Mouse (Mus musculus): Measurements from ENCODE around the gene Atp1b3. TPM values are rescaled to one million over a fixed set of nuclear protein-coding genes. Genes with fewer than 3 reads are reported as not detected.

The Atp1b3 gene
- polyA plus RNA-seq, 1 experiment from 2014 or later: 186 TPM

- no peak for ATAC-seq (ENCODE audit: low FRiP score, low TSS enrichment)
- Histone ChIP-seq H3K9me3 (ENCODE audit: low read length) (no peaks in the 10 kb centered on the region), H3K4me3 (ENCODE audit: low read length) (no peak overlapping the region), H3K36me3 (ENCODE audit: insufficient read depth, low read length) (peaks cover 7% of the 10 kb centered on the region), H3K4me1 (ENCODE audit: insufficient read depth, low read length) (peaks cover under 1% of the 10 kb centered on the region; the same call in 1 of the 2 replicates), H3K27me3 (ENCODE audit: insufficient read depth, low read length) (no peaks in the 10 kb centered on the region), H3K4me2 (replicated peaks; ENCODE audit: low read depth, low read length) (no peak overlapping the region), H3K9ac (replicated peaks; ENCODE audit: low read length) (no peak overlapping the region), H3K27ac (ENCODE audit: low read length) (no peak overlapping the region)
- WGBS: 92% methylated on average over 5 of the region's 5 CpGs
Observed at GRCm38 (mm10) chr9:96348885-96349284, 15.4 kb downstream of the Atp1b3 start.

- H3K4me3 ChIP-seq (ENCODE audit: low read length): no peak overlapping the region
- H3K27me3 ChIP-seq (ENCODE audit: insufficient read depth, low read length): no peaks in the 10 kb centered on the region
- H3K36me3 ChIP-seq (ENCODE audit: insufficient read depth, low read length): peaks cover 24% of the 10 kb centered on the region
- WGBS: 97% methylated on average over 3 of the region's 3 CpGs
- H3K4me1 ChIP-seq (ENCODE audit: insufficient read depth, low read length): no peaks in the 10 kb centered on the region
- H3K9me3 ChIP-seq (ENCODE audit: low read length): no peaks in the 10 kb centered on the region
- H3K4me2 ChIP-seq (replicated peaks; ENCODE audit: low read depth, low read length): no peak overlapping the region
- no peak overlapping the region for H3K27ac ChIP-seq (ENCODE audit: low read length)
- no peak for ATAC-seq (ENCODE audit: low FRiP score, low TSS enrichment)
- no peak overlapping the region for H3K9ac ChIP-seq (replicated peaks; ENCODE audit: low read length)
Observed at GRCm38 (mm10) chr9:96345750-96346149, 18.5 kb downstream of the Atp1b3 start.

GRCm38 (mm10) chr9:96331146-96331545 lies 33.1 kb downstream of the Atp1b3 start:
- WGBS: 87% methylated on average over 5 of the region's 5 CpGs
- no peaks in the 10 kb centered on the region for H3K27me3 ChIP-seq (ENCODE audit: insufficient read depth, low read length)
- 0 out of 2 replicates have a peak, but pooled peaks cover 4% of the 10 kb centered on the region for H3K4me1 ChIP-seq (ENCODE audit: insufficient read depth, low read length)
- H3K9me3 ChIP-seq (ENCODE audit: low read length): no peaks in the 10 kb centered on the region
- no peak overlapping the region for H3K9ac ChIP-seq (replicated peaks; ENCODE audit: low read length)
- no peak overlapping the region for H3K27ac ChIP-seq (ENCODE audit: low read length)
- ATAC-seq (ENCODE audit: low FRiP score, low TSS enrichment): no peak
- H3K36me3 ChIP-seq (ENCODE audit: insufficient read depth, low read length): peaks cover 30% of the 10 kb centered on the region
- H3K4me2 ChIP-seq (replicated peaks; ENCODE audit: low read depth, low read length): no peak overlapping the region
- no peak overlapping the region for H3K4me3 ChIP-seq (ENCODE audit: low read length)

GRCm38 (mm10) chr9:96328226-96328625 lies 36.0 kb downstream of the Atp1b3 start:
- Histone ChIP-seq H3K4me2 (replicated peaks; ENCODE audit: low read depth, low read length) (no peak overlapping the region), H3K27me3 (ENCODE audit: insufficient read depth, low read length) (no peaks in the 10 kb centered on the region), H3K9me3 (ENCODE audit: low read length) (no peaks in the 10 kb centered on the region), H3K9ac (replicated peaks; ENCODE audit: low read length) (no peak overlapping the region), H3K4me1 (ENCODE audit: insufficient read depth, low read length) (peaks cover 8% of the 10 kb centered on the region; the same call in 1 of the 2 replicates), H3K27ac (ENCODE audit: low read length) (no peak overlapping the region), H3K36me3 (ENCODE audit: insufficient read depth, low read length) (peaks cover 17% of the 10 kb centered on the region; the same call in 1 of the 2 replicates), H3K4me3 (ENCODE audit: low read length) (no peak overlapping the region)
- ATAC-seq (ENCODE audit: low FRiP score, low TSS enrichment): no peak
- 81% methylated on average over 4 of the region's 4 CpGs for WGBS

GRCm38 (mm10) chr9:96326496-96326923 lies 37.7 kb downstream of the Atp1b3 start:
- Histone ChIP-seq H3K4me1 (ENCODE audit: insufficient read depth, low read length) (peaks cover 8% of the 10 kb centered on the region; the same call in 1 of the 2 replicates), H3K4me3 (ENCODE audit: low read length) (no peak overlapping the region), H3K27me3 (ENCODE audit: insufficient read depth, low read length) (no peaks in the 10 kb centered on the region), H3K27ac (ENCODE audit: low read length) (no peak overlapping the region), H3K9me3 (ENCODE audit: low read length) (no peaks in the 10 kb centered on the region), H3K36me3 (ENCODE audit: insufficient read depth, low read length) (0 out of 2 replicates have a peak, but pooled peaks cover 6% of the 10 kb centered on the region), H3K9ac (replicated peaks; ENCODE audit: low read length) (no peak overlapping the region), H3K4me2 (replicated peaks; ENCODE audit: low read depth, low read length) (no peak overlapping the region)
- ATAC-seq (ENCODE audit: low FRiP score, low TSS enrichment): no peak
- 66% methylated on average over 6 of the region's 6 CpGs for WGBS

GRCm38 (mm10) chr9:96324502-96324901 lies 39.7 kb downstream of the Atp1b3 start:
- Histone ChIP-seq H3K27ac (ENCODE audit: low read length) (no peak overlapping the region), H3K27me3 (ENCODE audit: insufficient read depth, low read length) (no peaks in the 10 kb centered on the region), H3K4me1 (ENCODE audit: insufficient read depth, low read length) (peaks cover 8% of the 10 kb centered on the region; the same call in 1 of the 2 replicates), H3K36me3 (ENCODE audit: insufficient read depth, low read length) (no peaks in the 10 kb centered on the region), H3K4me3 (ENCODE audit: low read length) (no peak overlapping the region), H3K9me3 (ENCODE audit: low read length) (no peaks in the 10 kb centered on the region), H3K9ac (replicated peaks; ENCODE audit: low read length) (no peak overlapping the region), H3K4me2 (replicated peaks; ENCODE audit: low read depth, low read length) (no peak overlapping the region)
- peak; percentile 73 for ATAC-seq (ENCODE audit: low FRiP score, low TSS enrichment)
- 60% methylated on average over 4 of the region's 4 CpGs for WGBS

- H3K9me3 ChIP-seq (ENCODE audit: low read length): no peaks in the 10 kb centered on the region
- H3K27me3 ChIP-seq (ENCODE audit: insufficient read depth, low read length): no peaks in the 10 kb centered on the region
- no peak overlapping the region for H3K4me3 ChIP-seq (ENCODE audit: low read length)
- WGBS: 90% methylated on average over 15 of the region's 15 CpGs
- H3K36me3 ChIP-seq (ENCODE audit: insufficient read depth, low read length): peaks cover 6% of the 10 kb centered on the region; the same call in 1 of the 2 replicates
- H3K9ac ChIP-seq (replicated peaks; ENCODE audit: low read length): no peak overlapping the region
- H3K4me2 ChIP-seq (replicated peaks; ENCODE audit: low read depth, low read length): no peak overlapping the region
- H3K4me1 ChIP-seq (ENCODE audit: insufficient read depth, low read length): peaks cover 8% of the 10 kb centered on the region; the same call in 1 of the 2 replicates
- no peak for ATAC-seq (ENCODE audit: low FRiP score, low TSS enrichment)
- no peak overlapping the region for H3K27ac ChIP-seq (ENCODE audit: low read length)
Observed at GRCm38 (mm10) chr9:96322411-96323152, 41.7 kb downstream of the Atp1b3 start.

GRCm38 (mm10) chr9:96320551-96320980 lies 43.7 kb downstream of the Atp1b3 start:
- Histone ChIP-seq H3K36me3 (ENCODE audit: insufficient read depth, low read length) (peaks cover 18% of the 10 kb centered on the region), H3K4me1 (ENCODE audit: insufficient read depth, low read length) (peaks cover 5% of the 10 kb centered on the region; the same call in 1 of the 2 replicates), H3K4me3 (ENCODE audit: low read length) (no peak overlapping the region), H3K4me2 (replicated peaks; ENCODE audit: low read depth, low read length) (no peak overlapping the region), H3K9ac (replicated peaks; ENCODE audit: low read length) (no peak overlapping the region), H3K27me3 (ENCODE audit: insufficient read depth, low read length) (no peaks in the 10 kb centered on the region), H3K9me3 (ENCODE audit: low read length) (no peaks in the 10 kb centered on the region), H3K27ac (ENCODE audit: low read length) (no peak overlapping the region)
- WGBS: 76% methylated on average over 6 of the region's 6 CpGs
- ATAC-seq (ENCODE audit: low FRiP score, low TSS enrichment): peak; percentile 50; the same call in 1 of the 2 replicates

- Histone ChIP-seq H3K4me3 (ENCODE audit: low read length) (no peak overlapping the region), H3K4me2 (replicated peaks; ENCODE audit: low read depth, low read length) (no peak overlapping the region), H3K27me3 (ENCODE audit: insufficient read depth, low read length) (no peaks in the 10 kb centered on the region), H3K36me3 (ENCODE audit: insufficient read depth, low read length) (peaks cover 27% of the 10 kb centered on the region), H3K4me1 (ENCODE audit: insufficient read depth, low read length) (peaks cover 3% of the 10 kb centered on the region; the same call in 1 of the 2 replicates), H3K9me3 (ENCODE audit: low read length) (no peaks in the 10 kb centered on the region), H3K27ac (ENCODE audit: low read length) (no peak overlapping the region), H3K9ac (replicated peaks; ENCODE audit: low read length) (no peak overlapping the region)
- 94% methylated on average over 5 of the region's 5 CpGs for WGBS
- ATAC-seq (ENCODE audit: low FRiP score, low TSS enrichment): no peak
Observed at GRCm38 (mm10) chr9:96319333-96319732, 44.9 kb downstream of the Atp1b3 start.

GRCm38 (mm10) chr9:96312074-96312473 lies 52.2 kb downstream of the Atp1b3 start:
- H3K9ac ChIP-seq (replicated peaks; ENCODE audit: low read length): no peak overlapping the region
- no peak overlapping the region for H3K4me2 ChIP-seq (replicated peaks; ENCODE audit: low read depth, low read length)
- no peak for ATAC-seq (ENCODE audit: low FRiP score, low TSS enrichment)
- no peak overlapping the region for H3K4me3 ChIP-seq (ENCODE audit: low read length)
- 96% methylated on average over 3 of the region's 3 CpGs for WGBS
- no peaks in the 10 kb centered on the region for H3K4me1 ChIP-seq (ENCODE audit: insufficient read depth, low read length)
- no peak overlapping the region for H3K27ac ChIP-seq (ENCODE audit: low read length)
- H3K36me3 ChIP-seq (ENCODE audit: insufficient read depth, low read length): peaks cover 29% of the 10 kb centered on the region
- no peaks in the 10 kb centered on the region for H3K9me3 ChIP-seq (ENCODE audit: low read length)
- H3K27me3 ChIP-seq (ENCODE audit: insufficient read depth, low read length): no peaks in the 10 kb centered on the region

Measured in kidney, embryonic 16.5 days (tissue).